Mouse (Mus musculus) small intestine, adult 2 months (tissue): Measurements from ENCODE around the gene Nudt14. TPM values are rescaled to one million over a fixed set of nuclear protein-coding genes. Genes with fewer than 3 reads are reported as not detected.

ENCODE experiments used
- H3K27ac ChIP-seq: fragments of 200-500 bp; 2 replicates; pipeline ENCODE4 v1.5.1; 2012; ENCODE audit warnings: low read depth, low read length, control low read depth, inconsistent platforms; ENCODE audit not compliant: insufficient read depth
- H3K27me3 ChIP-seq: fragments of 200-500 bp; 2 replicates; pipeline ENCODE4 v1.6.1; 2012; ENCODE audit warnings: mild to moderate bottlenecking, moderate library complexity, low read length, inconsistent platforms; ENCODE audit not compliant: control insufficient read depth, insufficient read depth
- H3K36me3 ChIP-seq: fragments of 200-500 bp; 2 replicates; pipeline ENCODE4 v1.6.1; 2012; ENCODE audit warnings: mild to moderate bottlenecking, low read length, control low read depth, inconsistent platforms; ENCODE audit not compliant: control insufficient read depth, insufficient read depth
- H3K4me1 ChIP-seq: fragments of 200-500 bp; 2 replicates; pipeline ENCODE4 v1.6.1; 2012; ENCODE audit warnings: low read length, inconsistent platforms, mixed read lengths; ENCODE audit not compliant: control insufficient read depth, insufficient read depth, insufficient read length
- H3K4me3 ChIP-seq: fragments of 200-500 bp; 2 replicates; pipeline ENCODE4 v1.5.1; 2012; ENCODE audit warnings: low read depth, mild to moderate bottlenecking, control low read depth, inconsistent platforms, low read length, moderate library complexity
- CTCF ChIP-seq: fragments of 200-500 bp; IDR thresholded peaks from 2 replicates; pipeline ENCODE4 v1.5.1; 2012; ENCODE audit warnings: low read depth, mild to moderate bottlenecking, control low read depth, inconsistent platforms, low read length, moderate library complexity, mixed read lengths; ENCODE audit not compliant: insufficient replicate concordance, insufficient read length; ENCODE audit errors: extremely low read depth
- POLR2A ChIP-seq: fragments of 200-500 bp; IDR thresholded peaks from 2 replicates; pipeline ENCODE4 v1.6.1; 2012; ENCODE audit warnings: low read depth, mild to moderate bottlenecking, control low read depth, inconsistent platforms, low read length, moderate library complexity
- WGBS: fragments of 180-500 bp; shearing (Covaris S2); methylation state at CpG from one replicate; pipeline ENCODE4 v1.1.7; 2018; 5-methylcytosine and 5-hydroxymethylcytosine counted together
- polyA plus RNA-seq: library from polyadenylated mRNA; depleted of rRNA; stranded (reverse); fragments of >200 nt; gene quantifications from 2 replicates; pipeline ENCODE4 v1.2.3, GENCODE M21; 2012

The Nudt14 gene
- polyA plus RNA-seq, 1 experiment = 42.4 TPM

- Histone ChIP-seq H3K36me3 (no peaks in the 10 kb centered on the region), H3K4me3 (peak overlapping the region; percentile 67), H3K27ac (no peak overlapping the region), H3K4me1 (peaks cover 26% of the 10 kb centered on the region), H3K27me3 (0 out of 2 replicates have a peak, but pooled peaks cover 6% of the 10 kb centered on the region)
- WGBS = under 1% methylated on average over 58 of the region's 58 CpGs
- TF ChIP-seq POLR2A = no peak
- no peak for TF ChIP-seq CTCF
Observed at GRCm38 (mm10) chr12:112950040-112950760, 8.3 kb upstream of the Nudt14 start.

GRCm38 (mm10) chr12:112947307-112947706, 5.4 kb upstream of the Nudt14 start:
- 25% methylated on average over 4 of the region's 4 CpGs for WGBS
- TF ChIP-seq POLR2A = no peak
- peak; percentile 49; the same call in 1 of the 2 replicates for TF ChIP-seq CTCF
- no peak overlapping the region for H3K27ac ChIP-seq
- H3K4me3 ChIP-seq = no peak overlapping the region
- H3K4me1 ChIP-seq = peaks cover 14% of the 10 kb centered on the region
- no peaks in the 10 kb centered on the region for H3K36me3 ChIP-seq
- H3K27me3 ChIP-seq = 0 out of 2 replicates have a peak, but pooled peaks cover 6% of the 10 kb centered on the region

- Histone ChIP-seq H3K36me3 (no peaks in the 10 kb centered on the region), H3K27ac (no peak overlapping the region), H3K4me3 (no peak overlapping the region), H3K4me1 (peaks cover 21% of the 10 kb centered on the region), H3K27me3 (no peaks in the 10 kb centered on the region)
- 61% methylated on average over 2 of the region's 2 CpGs for WGBS
- TF ChIP-seq POLR2A = no peak
- TF ChIP-seq CTCF = no peak
Observed at GRCm38 (mm10) chr12:112943669-112944068, 1.7 kb upstream of the Nudt14 start.

- Histone ChIP-seq H3K4me3 (peak overlapping the region; percentile 89), H3K36me3 (peaks cover 2% of the 10 kb centered on the region; the same call in 1 of the 2 replicates), H3K27ac (peak overlapping the region; percentile 7; the same call in 1 of the 2 replicates), H3K4me1 (peaks cover 21% of the 10 kb centered on the region), H3K27me3 (no peaks in the 10 kb centered on the region)
- TF ChIP-seq CTCF = no peak
- WGBS = 24% methylated on average over 10 of the region's 10 CpGs
Observed at GRCm38 (mm10) chr12:112941156-112941775, 658 bp downstream of the Nudt14 start.

- H3K4me3 ChIP-seq = no peak overlapping the region
- H3K36me3 ChIP-seq = peaks cover 2% of the 10 kb centered on the region; the same call in 1 of the 2 replicates
- peaks cover 21% of the 10 kb centered on the region for H3K4me1 ChIP-seq
- 83% methylated on average over 9 of the region's 9 CpGs for WGBS
- TF ChIP-seq POLR2A = no peak
- TF ChIP-seq CTCF = no peak
- H3K27me3 ChIP-seq = no peaks in the 10 kb centered on the region
- no peak overlapping the region for H3K27ac ChIP-seq
Observed at GRCm38 (mm10) chr12:112940710-112941109, 1.2 kb downstream of the Nudt14 start.

GRCm38 (mm10) chr12:112940238-112940637, 1.7 kb downstream of the Nudt14 start:
- Histone ChIP-seq H3K27ac (no peak overlapping the region), H3K4me3 (no peak overlapping the region), H3K4me1 (peaks cover 21% of the 10 kb centered on the region), H3K36me3 (peaks cover 2% of the 10 kb centered on the region; the same call in 1 of the 2 replicates), H3K27me3 (no peaks in the 10 kb centered on the region)
- 84% methylated on average over 4 of the region's 4 CpGs for WGBS
- TF ChIP-seq CTCF (no peak), POLR2A (no peak)

GRCm38 (mm10) chr12:112938873-112939565, 2.9 kb downstream of the Nudt14 start:
- H3K27me3 ChIP-seq = no peaks in the 10 kb centered on the region
- TF ChIP-seq CTCF (peak; percentile 27; the same call in 1 of the 2 replicates), POLR2A (no peak)
- H3K36me3 ChIP-seq = peaks cover 2% of the 10 kb centered on the region; the same call in 1 of the 2 replicates
- no peak overlapping the region for H3K27ac ChIP-seq
- no peak overlapping the region for H3K4me3 ChIP-seq
- 57% methylated on average over 10 of the region's 10 CpGs for WGBS
- peaks cover 21% of the 10 kb centered on the region for H3K4me1 ChIP-seq
